17 mouse cellular contexts compared by ENCODE assay signal in the genomic region with DNA sequence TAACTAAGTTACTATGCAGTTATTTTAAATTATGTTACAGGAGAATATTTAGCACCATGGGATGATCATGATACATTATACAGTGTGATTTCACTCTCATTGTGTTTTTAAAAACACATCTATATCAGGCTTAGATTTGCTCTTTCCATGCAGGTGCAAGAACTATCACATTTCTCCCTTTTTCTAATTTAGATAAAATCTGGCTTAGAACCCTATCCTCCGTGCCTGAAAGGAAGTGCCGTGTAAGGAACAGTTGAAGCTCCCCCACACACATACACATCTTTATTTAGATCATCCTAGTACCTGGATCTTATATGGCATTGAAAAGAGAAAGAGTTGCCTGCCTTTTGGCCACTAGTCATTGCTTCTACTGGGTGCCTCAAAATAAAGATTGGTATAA.
"Had no signal": no experiment of that assay in that cellular context is flagged by ENCODE, and none has a peak within 500 bp of the region (broad histone marks: within the 10 kb centered on the region; RNA-seq: fewer than 3 reads in every experiment).

No protein-coding gene starts in this region.

- ATAC-seq: forebrain, postnatal 0 days; hindbrain, postnatal 0 days; intestine, embryonic 16.5 days had no signal

- DNase-seq: forebrain, postnatal 0 days; gastrocnemius, postnatal 14 days; gastrocnemius, postnatal 36 days; heart, adult 11 months; heart, adult 2 months; heart, postnatal 14 days; heart, postnatal 36 days; kidney, adult 11 months; kidney, adult 2 months; kidney, adult 9 months; kidney, postnatal 10 days; kidney, postnatal 25 days; kidney, postnatal 4 days; liver; liver, embryonic 13.5 days had no signal
